Mouse (Mus musculus) liver, embryonic 11.5 days (tissue): ENCODE measurements around the gene Fzr1. TPM values are rescaled to one million over a fixed set of nuclear protein-coding genes. Genes with fewer than 3 reads are reported as not detected.

Experiments
- ATAC-seq: fragments of 200-750 bp; cut with Nextera tagmentation; replicated peaks from 2 replicates; pipeline ENCODE4 v1.8.0; 2017; ENCODE audit warnings: moderate number of reproducible peaks, mild to moderate bottlenecking, moderate TSS enrichment, moderate library complexity; ENCODE audit not compliant: low FRiP score
- DNase-seq: peaks from one replicate; pipeline ENCODE4 v3.0.0-alpha.2; 2017; ENCODE audit warnings: low spot score
- H3K27ac ChIP-seq: fragments of 300-500 bp; sonication (generic); 2 replicates; pipeline ENCODE4 v1.5.1; 2014; ENCODE audit warnings: mild to moderate bottlenecking, low read depth, low read length, control low read depth
- H3K27me3 ChIP-seq: fragments of 300-500 bp; sonication (generic); replicated peaks from 2 replicates; pipeline ENCODE4 v1.6.1; 2014; ENCODE audit warnings: low read length, mixed read lengths; ENCODE audit not compliant: control insufficient read depth, insufficient read depth
- H3K36me3 ChIP-seq: fragments of 300-500 bp; sonication (generic); 2 replicates; pipeline ENCODE4 v1.6.1; 2014; ENCODE audit warnings: mild to moderate bottlenecking, low read length, moderate library complexity, mixed read lengths; ENCODE audit not compliant: control insufficient read depth, insufficient read depth
- H3K4me1 ChIP-seq: fragments of 300-500 bp; sonication (generic); replicated peaks from 2 replicates; pipeline ENCODE4 v1.6.1; 2014; ENCODE audit warnings: low read length, mixed read lengths; ENCODE audit not compliant: control insufficient read depth, insufficient read depth
- H3K4me2 ChIP-seq: fragments of 300-500 bp; sonication (generic); 2 replicates; pipeline ENCODE4 v1.6.1; 2014; ENCODE audit warnings: mild to moderate bottlenecking, control low read depth, moderate library complexity
- H3K4me3 ChIP-seq: fragments of 300-500 bp; sonication (generic); 2 replicates; pipeline ENCODE4 v1.5.1; 2014; ENCODE audit warnings: low read depth, low read length, control low read depth
- H3K9ac ChIP-seq: fragments of 300-500 bp; sonication (generic); 2 replicates; pipeline ENCODE4 v1.6.1; 2014; ENCODE audit warnings: low read depth, low read length, control low read depth
- H3K9me3 ChIP-seq: fragments of 300-500 bp; sonication (generic); 2 replicates; pipeline ENCODE4 v1.6.1; 2016; ENCODE audit warnings: low read length, inconsistent platforms, mixed read lengths; ENCODE audit not compliant: control insufficient read depth
- WGBS: fragments of 180-500 bp; shearing (Covaris S2); extraction: QIAGEN DNeasy Blood & Tissue Kit; methylation state at CpG from one replicate; pipeline ENCODE4 v1.1.7; 2014; 5-methylcytosine and 5-hydroxymethylcytosine counted together
- microRNA-seq: library from miRNA; unstranded; fragments of <30 nt; microRNA quantifications from one replicate; pipeline ENCODE4, GENCODE M21; 2017; ENCODE audit warnings: borderline number of aligned reads
- polyA plus RNA-seq: library from polyadenylated mRNA; unstranded; fragments of >200 nt; fragmentation: Nextera tagmentation; extraction: Ambion mirVana; gene quantifications from 2 replicates; pipeline ENCODE4 v1.2.1, GENCODE M21; 2014

The Fzr1 gene
- polyA plus RNA-seq, 1 experiment from 2014 or later: 74.0 TPM

GRCm38 (mm10) chr10:81318589-81319329, 59.6 kb downstream of the Fzr1 start:
- H3K27ac ChIP-seq: peak overlapping the region; percentile 78
- WGBS: 86% methylated on average over 13 of the region's 13 CpGs
- H3K4me1 ChIP-seq: peaks cover 34% of the 10 kb centered on the region
- H3K9ac ChIP-seq: peak overlapping the region; percentile 1; the same call in 1 of the 2 replicates
- peaks cover 35% of the 10 kb centered on the region for H3K36me3 ChIP-seq
- DNase-seq (no peak), ATAC-seq (no peak)
- H3K27me3 ChIP-seq: no peaks in the 10 kb centered on the region
- H3K9me3 ChIP-seq: no peaks in the 10 kb centered on the region
- peak overlapping the region; percentile 96 for H3K4me2 ChIP-seq
- no peak overlapping the region for H3K4me3 ChIP-seq

DNA sequence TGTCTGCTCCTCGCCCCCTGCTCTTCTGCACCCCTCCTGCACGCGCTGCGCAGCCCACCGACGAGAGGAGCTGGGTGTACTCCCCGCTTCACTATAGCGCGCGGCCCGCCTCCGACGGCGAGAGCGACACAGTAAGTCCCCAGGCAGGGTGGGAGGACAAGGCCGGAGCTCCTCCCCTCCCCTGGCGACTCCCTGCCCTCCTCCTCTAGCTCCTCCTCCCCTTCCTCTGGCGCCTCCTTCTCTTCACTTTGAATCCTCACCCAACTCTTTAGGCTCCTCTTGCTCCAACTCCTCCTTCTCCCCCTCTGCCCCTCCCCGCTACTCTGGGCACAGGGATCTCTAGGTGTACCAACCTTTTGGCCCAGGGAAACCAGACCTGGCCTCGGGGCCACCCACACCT, 61.0 kb downstream of the Fzr1 start:
- 20% methylated on average over 20 of the region's 20 CpGs for WGBS
- H3K36me3 ChIP-seq: peaks cover 35% of the 10 kb centered on the region
- H3K4me2 ChIP-seq: peak overlapping the region; percentile 66
- peaks cover 32% of the 10 kb centered on the region for H3K4me1 ChIP-seq
- DNase-seq (no peak), ATAC-seq (peak; percentile 19; the same call in 1 of the 2 replicates)
- H3K4me3 ChIP-seq: peak overlapping the region; percentile 36
- peak overlapping the region; percentile 32; the same call in 1 of the 2 replicates for H3K27ac ChIP-seq
- H3K9ac ChIP-seq: peak overlapping the region; percentile 49
- no peaks in the 10 kb centered on the region for H3K9me3 ChIP-seq
- H3K27me3 ChIP-seq: no peaks in the 10 kb centered on the region

GRCm38 (mm10) chr10:81316338-81317060, 61.8 kb downstream of the Fzr1 start:
- no peaks in the 10 kb centered on the region for H3K27me3 ChIP-seq
- H3K36me3 ChIP-seq: peaks cover 37% of the 10 kb centered on the region
- DNase-seq (no peak), ATAC-seq (no peak)
- peak overlapping the region; percentile 32; the same call in 1 of the 2 replicates for H3K27ac ChIP-seq
- peak overlapping the region; percentile 49 for H3K9ac ChIP-seq
- peak overlapping the region; percentile 66 for H3K4me2 ChIP-seq
- WGBS: 54% methylated on average over 16 of the region's 16 CpGs
- peak overlapping the region; percentile 36 for H3K4me3 ChIP-seq
- H3K9me3 ChIP-seq: no peaks in the 10 kb centered on the region
- H3K4me1 ChIP-seq: peaks cover 25% of the 10 kb centered on the region

Small RNAs within 50 kb of the gene (microRNA-seq; reads per million reads assigned to microRNA genes)
- gene Mir1191b: 2.5 reads per million
- not detected for gene Mir6913

Other genes with a start within 250 kb of the Fzr1 start
- 31.6 and 34.2 TPM in 2 replicates for gene Zbtb7a, start 243.3 kb downstream of the Fzr1 start, polyA plus RNA-seq
- gene Pias4, start 210.6 kb downstream of the Fzr1 start, polyA plus RNA-seq: 41.2 and 50.9 TPM in 2 replicates
- gene Eef2, start 201.9 kb downstream of the Fzr1 start, polyA plus RNA-seq: 626 and 647 TPM in 2 replicates
- gene Dapk3, start 195.5 kb downstream of the Fzr1 start, polyA plus RNA-seq: 44.5 and 45.6 TPM in 2 replicates
- gene 4930442H23Rik, start 194.7 kb downstream of the Fzr1 start, polyA plus RNA-seq: not detected in 2 replicates
- gene Nmrk2, start 176.5 kb downstream of the Fzr1 start, polyA plus RNA-seq: not detected in 2 replicates
- gene Atcay, start 147.7 kb downstream of the Fzr1 start, polyA plus RNA-seq: 0.05 TPM in 1 of 2 replicates, not detected in the other
- gene Zfr2, start 145.4 kb downstream of the Fzr1 start, polyA plus RNA-seq: 1.3 and 2.1 TPM in 2 replicates
- 2.1 TPM in 2 replicates for gene Matk, start 125.6 kb downstream of the Fzr1 start, polyA plus RNA-seq
- 226 and 233 TPM in 2 replicates for gene Mrpl54, start 111.6 kb downstream of the Fzr1 start, polyA plus RNA-seq
- gene Apba3, start 111.6 kb downstream of the Fzr1 start, polyA plus RNA-seq: 47.5 and 55.0 TPM in 2 replicates
- gene Tjp3, start 86.9 kb downstream of the Fzr1 start, polyA plus RNA-seq: 1.8 TPM in 2 replicates
- gene Pip5k1c, start 85.6 kb downstream of the Fzr1 start, polyA plus RNA-seq: 40.0 and 42.5 TPM in 2 replicates
- gene Cactin, start 57.4 kb downstream of the Fzr1 start, polyA plus RNA-seq: 49.9 and 51.9 TPM in 2 replicates
- 7.8 and 7.9 TPM in 2 replicates for gene Tbxa2r, start 49.8 kb downstream of the Fzr1 start, polyA plus RNA-seq
- not detected in 2 replicates for gene Gipc3, start 35.2 kb downstream of the Fzr1 start, polyA plus RNA-seq
- gene Hmg20b, start 28.0 kb downstream of the Fzr1 start, polyA plus RNA-seq: 68.6 and 69.2 TPM in 2 replicates
- 11.2 TPM in 2 replicates for gene Mfsd12, start 21.0 kb downstream of the Fzr1 start, polyA plus RNA-seq
- 0.64 and 0.68 TPM in 2 replicates for gene 4930404N11Rik, start 12.7 kb downstream of the Fzr1 start, polyA plus RNA-seq
- 97.4 and 99.3 TPM in 2 replicates for gene Dohh, start 5.9 kb upstream of the Fzr1 start, polyA plus RNA-seq
- gene Gm48551, start 6.0 kb upstream of the Fzr1 start, polyA plus RNA-seq: 1.3 and 1.9 TPM in 2 replicates
- gene Gm48552, start 10.5 kb upstream of the Fzr1 start, polyA plus RNA-seq: 0.62 and 0.67 TPM in 2 replicates
- gene Smim24, start 14.5 kb upstream of the Fzr1 start, polyA plus RNA-seq: 3.8 and 4.5 TPM in 2 replicates
- 15.4 and 21.4 TPM in 2 replicates for gene Nfic, start 77.1 kb upstream of the Fzr1 start, polyA plus RNA-seq
- 0.12 TPM in 1 of 2 replicates, not detected in the other for gene Celf5, start 104.2 kb upstream of the Fzr1 start, polyA plus RNA-seq
- 92.2 and 97.9 TPM in 2 replicates for gene Ncln, start 117.9 kb upstream of the Fzr1 start, polyA plus RNA-seq
- 4.5 and 4.6 TPM in 2 replicates for gene S1pr4, start 121.6 kb upstream of the Fzr1 start, polyA plus RNA-seq
- 10.1 and 11.3 TPM in 2 replicates for gene Gna15, start 145.7 kb upstream of the Fzr1 start, polyA plus RNA-seq
- 46.4 and 47.0 TPM in 2 replicates for gene Gna11, start 166.7 kb upstream of the Fzr1 start, polyA plus RNA-seq
- 213 and 229 TPM in 2 replicates for gene Aes, start 181.0 kb upstream of the Fzr1 start, polyA plus RNA-seq
- 5.1 and 6.9 TPM in 2 replicates for gene Tle2, start 196.0 kb upstream of the Fzr1 start, polyA plus RNA-seq
- 13.2 and 16.7 TPM in 2 replicates for gene Tle6, start 222.6 kb upstream of the Fzr1 start, polyA plus RNA-seq
- gene BC025920, start 227.8 kb upstream of the Fzr1 start, polyA plus RNA-seq: 0.81 and 1.1 TPM in 2 replicates
- 22.8 and 22.9 TPM in 2 replicates for gene Sirt6, start 249.3 kb upstream of the Fzr1 start, polyA plus RNA-seq